Mouse (Mus musculus) MEL (cell line): Measurements from ENCODE around the gene Mlxip.

ENCODE experiments used
- CHD1 ChIP-seq: IDR thresholded peaks from 2 replicates; pipeline ENCODE4 v1.6.1; 2012; ENCODE audit warnings: low read depth, mild to moderate bottlenecking, inconsistent platforms, low read length, improper control_type of control experiment
- CTCF ChIP-seq, 3 experiments: IDR thresholded peaks in 2 of 3; conservative IDR thresholded peaks in 1 of 3; 2 replicates each; pipeline ENCODE4 v1.5.1; 2011 to 2012; ENCODE audit warnings: low read length in 3 of 3, low read depth in 2 of 3, mild to moderate bottlenecking in 2 of 3, improper control_type of control experiment in 1 of 3, inconsistent platforms in 1 of 3, mixed read lengths in 1 of 3, moderate library complexity in 1 of 3; ENCODE audit not compliant: control insufficient read depth in 1 of 3, insufficient read depth in 1 of 3, poor library complexity in 1 of 3, severe bottlenecking in 1 of 3
- ELF1 ChIP-seq: IDR thresholded peaks from 2 replicates; pipeline ENCODE4 v1.6.1; 2014; ENCODE audit warnings: low read depth, mild to moderate bottlenecking, inconsistent platforms, low read length, improper control_type of control experiment, moderate library complexity
- EP300 ChIP-seq, 2 experiments: IDR thresholded peaks; 2 replicates each; pipeline ENCODE4 v1.6.1; 2011; ENCODE audit warnings: improper control_type of control experiment in 2 of 2, low read length in 2 of 2, low read depth in 1 of 2, mild to moderate bottlenecking in 1 of 2
- GATA1 ChIP-seq: IDR thresholded peaks from 2 replicates; pipeline ENCODE4 v1.6.1; 2011; ENCODE audit warnings: low read depth, low read length, improper control_type of control experiment
- MAZ ChIP-seq: IDR thresholded peaks from 2 replicates; pipeline ENCODE4 v1.6.1; 2012; ENCODE audit warnings: low read depth, mild to moderate bottlenecking, inconsistent platforms, low read length, improper control_type of control experiment
- MXI1 ChIP-seq: IDR thresholded peaks from 2 replicates; pipeline ENCODE4 v1.6.1; 2011; ENCODE audit warnings: mild to moderate bottlenecking, low read depth, low read length, improper control_type of control experiment
- MYB ChIP-seq: IDR thresholded peaks from 2 replicates; pipeline ENCODE4 v1.6.1; 2011; ENCODE audit warnings: mild to moderate bottlenecking, low read depth, low read length, improper control_type of control experiment
- NELFE ChIP-seq: IDR thresholded peaks from 2 replicates; pipeline ENCODE4 v1.6.1; 2011; ENCODE audit warnings: low read depth, low read length, improper control_type of control experiment
- POLR2A ChIP-seq, 2 experiments: IDR thresholded peaks; 2 replicates each; pipeline ENCODE4 v1.6.1; 2011 to 2012; ENCODE audit warnings: low read length in 2 of 2, mild to moderate bottlenecking in 2 of 2, control low read depth in 1 of 2, improper control_type of control experiment in 1 of 2, low read depth in 1 of 2, moderate library complexity in 1 of 2; ENCODE audit not compliant: control insufficient read depth in 1 of 2, insufficient read depth in 1 of 2, poor library complexity in 1 of 2
- TBP ChIP-seq: IDR thresholded peaks from 2 replicates; pipeline ENCODE4 v1.8.0; 2011; ENCODE audit warnings: low read depth, low read length, improper control_type of control experiment
- TCF12 ChIP-seq: IDR thresholded peaks from 2 replicates; pipeline ENCODE4 v1.6.1; 2014; ENCODE audit warnings: low read depth, mild to moderate bottlenecking, inconsistent platforms, low read length, improper control_type of control experiment, moderate library complexity
- USF1 ChIP-seq: IDR thresholded peaks from 2 replicates; pipeline ENCODE4 v1.6.1; 2014; ENCODE audit warnings: low read depth, mild to moderate bottlenecking, inconsistent platforms, low read length, improper control_type of control experiment, moderate library complexity

GRCm38 (mm10) chr5:123436071-123436779 is 41.6 kb downstream of the Mlxip start:
- TF ChIP-seq MYB = no peak
- no peak for TF ChIP-seq CTCF (IDR thresholded peaks at IDR 0.05 in 2 of 3, conservative IDR thresholded peaks at IDR 0.05 in 1 of 3; ENCODE audit: control insufficient read depth in 1 of 3, insufficient read depth in 1 of 3, low read depth in 2 of 3, low read length in 3 of 3, poor library complexity in 1 of 3, severe bottlenecking in 1 of 3)
- no peak for TF ChIP-seq MAZ
- no peak for TF ChIP-seq NELFE
- no peak for TF ChIP-seq CHD1
- TF ChIP-seq POLR2A (IDR thresholded peaks at IDR 0.05; ENCODE audit: control insufficient read depth in 1 of 2, insufficient read depth in 1 of 2, low read depth in 1 of 2, low read length in 2 of 2, poor library complexity in 1 of 2) = no peak
- no peak for TF ChIP-seq MXI1
- no peak for TF ChIP-seq USF1
- no peak for TF ChIP-seq TBP
- no peak for TF ChIP-seq ELF1
- TF ChIP-seq TCF12 = no peak
- no peak for TF ChIP-seq GATA1
- TF ChIP-seq EP300 (IDR thresholded peaks at IDR 0.05; ENCODE audit: low read depth in 1 of 2, low read length in 2 of 2) = no peak
